Mouse (Mus musculus) CH12.LX (cell line): Measurements from ENCODE around the gene Gm49450. TPM values are rescaled to one million over a fixed set of nuclear protein-coding genes. Genes with fewer than 3 reads are reported as not detected.

Experiments used
- DNase-seq: peaks from one replicate; pipeline ENCODE4 v3.0.0-alpha.2; 2013; ENCODE audit errors: extremely low read depth
- H3K27ac ChIP-seq: 2 replicates; pipeline ENCODE4 v1.5.1; 2012; ENCODE audit warnings: low read depth, mild to moderate bottlenecking, control low read depth, moderate library complexity; ENCODE audit not compliant: insufficient read depth
- H3K27me3 ChIP-seq: replicated peaks from 2 replicates; pipeline ENCODE3; 2012; ENCODE audit warnings: inconsistent platforms
- H3K36me3 ChIP-seq, 2 experiments: replicated peaks in 1 of 2; 2 replicates each; pipeline versions ENCODE3 to v1.6.1; 2012; ENCODE audit warnings: inconsistent platforms in 1 of 2, low read length in 1 of 2, mild to moderate bottlenecking in 1 of 2, mixed read lengths in 1 of 2, moderate library complexity in 1 of 2; ENCODE audit not compliant: control insufficient read depth in 1 of 2, insufficient read depth in 1 of 2
- H3K4me1 ChIP-seq, 2 experiments: 2 replicates each; pipeline ENCODE4 v1.6.1; 2012; ENCODE audit warnings: inconsistent platforms in 1 of 2, moderate library complexity in 1 of 2; ENCODE audit not compliant: insufficient read depth in 2 of 2, control insufficient read depth in 1 of 2
- H3K4me2 ChIP-seq: 2 replicates; pipeline ENCODE4 v1.6.1; 2012; ENCODE audit warnings: low read depth, mild to moderate bottlenecking, control low read depth; ENCODE audit not compliant: poor library complexity, insufficient read depth, severe bottlenecking
- H3K4me3 ChIP-seq, 3 experiments: fragments of 150-350 bp in 1 of 3; sonication (generic) in 1 of 3; replicated peaks in 1 of 3; 2 replicates each; pipeline versions ENCODE3 to v1.5.1; 2011 to 2012; ENCODE audit warnings: low read depth in 2 of 3, low read length in 2 of 3, mild to moderate bottlenecking in 2 of 3, moderate library complexity in 2 of 3, control low read depth in 1 of 3, improper control_type of control experiment in 1 of 3, inconsistent platforms in 1 of 3, mixed read lengths in 1 of 3; ENCODE audit not compliant: poor library complexity in 1 of 3
- H3K79me2 ChIP-seq: replicated peaks from 2 replicates; pipeline ENCODE4 v1.6.1; 2012; ENCODE audit warnings: mild to moderate bottlenecking, moderate library complexity; ENCODE audit not compliant: control insufficient read depth, poor library complexity, insufficient read depth, severe bottlenecking; ENCODE audit errors: extremely low read depth
- H3K9ac ChIP-seq: 2 replicates; pipeline ENCODE4 v1.6.1; 2012; ENCODE audit warnings: low read depth, mild to moderate bottlenecking, control low read depth, moderate library complexity; ENCODE audit not compliant: insufficient read depth
- H3K9me3 ChIP-seq: replicated peaks from 2 replicates; pipeline ENCODE3; 2012; ENCODE audit warnings: low read length, inconsistent platforms, mixed read lengths
- BHLHE40 ChIP-seq: IDR thresholded peaks from 2 replicates; pipeline ENCODE4 v1.6.1; 2011; ENCODE audit warnings: mild to moderate bottlenecking, low read depth, low read length, improper control_type of control experiment
- CTCF ChIP-seq, 2 experiments: IDR thresholded peaks in 1 of 2; conservative IDR thresholded peaks in 1 of 2; 2 replicates each; pipeline ENCODE4 v1.5.1; 2011 to 2012; ENCODE audit warnings: low read depth in 2 of 2, low read length in 2 of 2, improper control_type of control experiment in 1 of 2, inconsistent platforms in 1 of 2, mild to moderate bottlenecking in 1 of 2, moderate library complexity in 1 of 2
- ELF1 ChIP-seq: IDR thresholded peaks from 2 replicates; pipeline ENCODE4 v1.6.1; 2014; ENCODE audit warnings: low read depth, mild to moderate bottlenecking, inconsistent platforms, low read length, improper control_type of control experiment
- ETS1 ChIP-seq: conservative IDR thresholded peaks from 2 replicates; pipeline ENCODE4 v1.6.1; 2012; ENCODE audit warnings: low read depth, mild to moderate bottlenecking, inconsistent platforms, low read length, improper control_type of control experiment, moderate library complexity
- GABPA ChIP-seq: IDR thresholded peaks from 2 replicates; pipeline ENCODE4 v1.6.1; 2012; ENCODE audit warnings: low read depth, low read length, improper control_type of control experiment, inconsistent platforms; ENCODE audit not compliant: insufficient replicate concordance
- IRF4 ChIP-seq: IDR thresholded peaks from 2 replicates; pipeline ENCODE4 v1.6.1; 2014; ENCODE audit warnings: low read depth, mild to moderate bottlenecking, inconsistent platforms, low read length, improper control_type of control experiment
- JUN ChIP-seq: IDR thresholded peaks from 2 replicates; pipeline ENCODE4 v1.6.1; 2011; ENCODE audit warnings: low read depth, mild to moderate bottlenecking, low read length, improper control_type of control experiment, moderate library complexity; ENCODE audit not compliant: insufficient read depth
- JUND ChIP-seq: conservative IDR thresholded peaks from 2 replicates; pipeline ENCODE4 v1.6.1; 2011; ENCODE audit warnings: low read depth, low read length, improper control_type of control experiment
- KAT2A ChIP-seq: IDR thresholded peaks from 2 replicates; pipeline ENCODE4 v1.6.1; 2012; ENCODE audit warnings: low read length, improper control_type of control experiment, inconsistent platforms; ENCODE audit not compliant: insufficient replicate concordance
- MAX ChIP-seq: IDR thresholded peaks from 2 replicates; pipeline ENCODE4 v1.6.1; 2011; ENCODE audit warnings: low read length, improper control_type of control experiment
- MAZ ChIP-seq: IDR thresholded peaks from 2 replicates; pipeline ENCODE4 v1.6.1; 2012; ENCODE audit warnings: low read depth, mild to moderate bottlenecking, inconsistent platforms, low read length, improper control_type of control experiment, moderate library complexity
- MEF2A ChIP-seq: IDR thresholded peaks from 2 replicates; pipeline ENCODE4 v1.6.1; 2014; ENCODE audit warnings: low read depth, mild to moderate bottlenecking, inconsistent platforms, low read length, improper control_type of control experiment, borderline replicate concordance
- MXI1 ChIP-seq: IDR thresholded peaks from 2 replicates; pipeline ENCODE4 v1.6.1; 2011; ENCODE audit warnings: mild to moderate bottlenecking, low read depth, low read length, improper control_type of control experiment
- MYC ChIP-seq: IDR thresholded peaks from 2 replicates; pipeline ENCODE4 v1.6.1; 2011; ENCODE audit warnings: low read depth, mild to moderate bottlenecking, improper control_type of control experiment, low read length
- NELFE ChIP-seq: IDR thresholded peaks from 2 replicates; pipeline ENCODE4 v1.6.1; 2011; ENCODE audit warnings: low read depth, low read length, improper control_type of control experiment
- NRF1 ChIP-seq: IDR thresholded peaks from 2 replicates; pipeline ENCODE4 v1.6.1; 2014; ENCODE audit warnings: low read depth, mild to moderate bottlenecking, inconsistent platforms, low read length, improper control_type of control experiment, moderate library complexity
- PAX5 ChIP-seq: IDR thresholded peaks from 2 replicates; pipeline ENCODE4 v1.6.1; 2012; ENCODE audit warnings: low read length, inconsistent platforms, mixed read lengths
- POLR2A ChIP-seq: IDR thresholded peaks from 2 replicates; pipeline ENCODE4 v1.6.1; 2011; ENCODE audit warnings: low read depth, mild to moderate bottlenecking, improper control_type of control experiment, low read length
- POLR2AphosphoS2 ChIP-seq: IDR thresholded peaks from 2 replicates; pipeline ENCODE4 v1.6.1; 2011; ENCODE audit warnings: low read depth, low read length, improper control_type of control experiment
- RAD21 ChIP-seq: IDR thresholded peaks from 2 replicates; pipeline ENCODE4 v1.6.1; 2011; ENCODE audit warnings: low read depth, mild to moderate bottlenecking, low read length, improper control_type of control experiment, moderate library complexity
- RCOR1 ChIP-seq: conservative IDR thresholded peaks from 2 replicates; pipeline ENCODE4 v1.6.1; 2012; ENCODE audit warnings: low read depth, mild to moderate bottlenecking, inconsistent platforms, low read length, improper control_type of control experiment
- SMC3 ChIP-seq: IDR thresholded peaks from 2 replicates; pipeline ENCODE4 v1.6.1; 2011; ENCODE audit warnings: low read depth, low read length, improper control_type of control experiment
- TBP ChIP-seq: conservative IDR thresholded peaks from 2 replicates; pipeline ENCODE4 v1.6.1; 2011; ENCODE audit warnings: low read depth, low read length, improper control_type of control experiment
- UBTF ChIP-seq: IDR thresholded peaks from 2 replicates; pipeline ENCODE4 v1.6.1; 2012; ENCODE audit warnings: low read depth, mild to moderate bottlenecking, inconsistent platforms, low read length, improper control_type of control experiment, moderate library complexity
- USF1 ChIP-seq: IDR thresholded peaks from 2 replicates; pipeline ENCODE4 v1.6.1; 2014; ENCODE audit warnings: low read depth, mild to moderate bottlenecking, inconsistent platforms, low read length, improper control_type of control experiment
- USF2 ChIP-seq: conservative IDR thresholded peaks from 2 replicates; pipeline ENCODE4 v1.6.1; 2011; ENCODE audit warnings: low read depth, low read length, improper control_type of control experiment
- ZC3H11A ChIP-seq: IDR thresholded peaks from 2 replicates; pipeline ENCODE4 v1.6.1; 2012; ENCODE audit warnings: low read depth, mild to moderate bottlenecking, inconsistent platforms, low read length, improper control_type of control experiment
- ZKSCAN1 ChIP-seq: IDR thresholded peaks from 2 replicates; pipeline ENCODE4 v1.6.1; 2012; ENCODE audit warnings: low read depth, inconsistent platforms, low read length, improper control_type of control experiment, borderline replicate concordance
- ZNF384 ChIP-seq: IDR thresholded peaks from 2 replicates; pipeline ENCODE4 v1.6.1; 2012; ENCODE audit warnings: low read depth, low read length, improper control_type of control experiment, inconsistent platforms
- dilution Hi-C: fragments of 300-500 bp; cut with MboI; formaldehyde crosslinking; loops from 2 replicates; pipeline ENCODE4 v1.14.3; 2020; ENCODE audit warnings: low sequenced_read_pairs; ENCODE audit not compliant: extremely low pct_unique_long_range_greater_than_20kb, extremely low pct_ligation_motif_present
- in situ Hi-C: fragments of 300-500 bp; cut with MboI; formaldehyde crosslinking; loops from 3 replicates; pipeline ENCODE4 v1.14.3; 2019; ENCODE audit warnings: low sequenced_read_pairs, low pct_ligation_motif_present, low pct_unique_long_range_greater_than_20kb, mixed read lengths
- polyA plus RNA-seq: library from polyadenylated mRNA; unstranded; fragments of >175 nt; gene quantifications from 2 replicates; pipeline ENCODE4 v1.2.1, GENCODE M21; 2012; ENCODE audit warnings: low read depth; ENCODE audit not compliant: insufficient read length
- total RNA-seq, 2 experiments: library from RNA; depleted of rRNA; stranded (reverse); fragments of 300-350 nt in 1 of 2; fragments of >200 nt in 1 of 2; gene quantifications; 2 replicates each; pipeline ENCODE4 v1.2.3; 2012 to 2014

Gm49450 gene
- total and polyA plus RNA-seq, 3 experiments: 0.38 to 125 (median 4.7) TPM

GRCm38 (mm10) chr15:98954425-98955253 lies 1.3 kb upstream of the Gm49450 start:
- DNase-seq: no peak
- no peak overlapping the region for H3K9ac ChIP-seq
- H3K4me2 ChIP-seq: no peak overlapping the region
- in situ Hi-C loops (no loop called here), dilution Hi-C loops (no loop called here)
- no peaks in the 10 kb centered on the region for H3K9me3 ChIP-seq
- H3K4me3 ChIP-seq: no peak overlapping the region
- H3K4me1 ChIP-seq: peaks cover 5 to 36% of the 10 kb centered on the region in 2 experiments
- peaks cover 4 to 9% of the 10 kb centered on the region in 2 experiments for H3K36me3 ChIP-seq
- H3K27ac ChIP-seq: no peak overlapping the region
- peaks cover 6% of the 10 kb centered on the region; the same call in 1 of the 2 replicates for H3K79me2 ChIP-seq
- no peaks in the 10 kb centered on the region for H3K27me3 ChIP-seq
- TF ChIP-seq ZNF384 (peak; percentile 76), POLR2AphosphoS2 (no peak)

- Histone ChIP-seq H3K4me3 (peak overlapping the region; percentile 49 to 88 (median 75)), H3K4me2 (peak overlapping the region; percentile 68), H3K9ac (peak overlapping the region; percentile 65), H3K9me3 (no peaks in the 10 kb centered on the region), H3K4me1 (peaks cover 5 to 36% of the 10 kb centered on the region in 2 experiments), H3K79me2 (peaks cover 6% of the 10 kb centered on the region; the same call in 1 of the 2 replicates), H3K27ac (peak overlapping the region; percentile 87), H3K36me3 (peaks cover 8 to 18% of the 10 kb centered on the region in 2 experiments), H3K27me3 (no peaks in the 10 kb centered on the region)
- dilution Hi-C loops: no loop called here
- in situ Hi-C loops: no loop called here
- DNase-seq: no peak
- TF ChIP-seq MAZ (no peak; the same call in 1 of the 2 replicates), JUND (no peak), NELFE (no peak), TBP (0 out of 2 replicates have a peak, but pooled peaks have one; percentile 19), MEF2A (no peak), MYC (0 out of 2 replicates have a peak, but pooled peaks have one; percentile 10), POLR2A (no peak), RCOR1 (no peak), SMC3 (peak; percentile 13), PAX5 (no peak), MAX (no peak), USF2 (no peak), MXI1 (peak; percentile 75; the same call in 1 of the 2 replicates), UBTF (no peak), ELF1 (peak; percentile 72), KAT2A (0 out of 2 replicates have a peak, but pooled peaks have one; percentile 30), JUN (no peak), USF1 (no peak), ZC3H11A (no peak), ZKSCAN1 (no peak), IRF4 (peak; percentile 18; the same call in 1 of the 2 replicates), POLR2AphosphoS2 (no peak), CTCF (conservative IDR thresholded peaks at IDR 0.05 in 1 of 2, IDR thresholded peaks at IDR 0.05 in 1 of 2; ENCODE audit: low read depth in 2 of 2, low read length in 2 of 2) (peak in 1 of 2 experiments; percentile 45; a peak in 2 of 4 replicates), RAD21 (no peak; the same call in 1 of the 2 replicates), NRF1 (peak; percentile 50; the same call in 1 of the 2 replicates), GABPA (no peak), BHLHE40 (no peak), ETS1 (peak; percentile 4; the same call in 1 of the 2 replicates)
These were observed 475 bp downstream of the Gm49450 start for GRCm38 (mm10) chr15:98952751-98953400.
